In the genomic region with DNA sequence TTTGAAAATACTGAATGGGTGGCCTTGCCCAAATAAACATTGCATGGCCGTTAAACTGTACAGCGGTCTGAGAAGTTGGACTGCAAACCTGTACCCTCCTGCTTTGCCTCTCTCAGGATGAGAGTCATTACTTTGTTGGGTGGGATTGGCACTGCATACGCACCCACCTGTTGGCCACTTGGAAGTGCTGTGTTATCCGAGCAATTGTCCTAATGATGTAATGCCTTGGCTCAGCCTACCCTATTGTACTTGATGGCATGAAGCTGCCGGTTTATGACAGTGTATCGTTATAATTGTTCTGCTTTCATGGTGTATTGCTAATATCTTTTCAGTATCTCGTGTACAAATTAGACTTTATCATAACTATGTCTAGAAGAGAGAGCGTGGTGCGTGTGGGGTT, we compare ENCODE assay signal across 15 mouse cellular contexts.
"Had no signal": no experiment of that assay in that cellular context is flagged by ENCODE, and none has a peak within 500 bp of the region (broad histone marks: within the 10 kb centered on the region; RNA-seq: fewer than 3 reads in every experiment).

No protein-coding gene starts in this region.

- H3K27me3 ChIP-seq: liver, embryonic 13.5 days had no signal

- H3K36me3 ChIP-seq: liver, embryonic 13.5 days had no signal

- ATAC-seq: intestine, embryonic 16.5 days had no signal

- H3K27ac ChIP-seq: layer of hippocampus, adult 2 months; liver, embryonic 13.5 days; macrophage; stomach, postnatal 0 days had no signal

- H3K4me3 ChIP-seq: layer of hippocampus, adult 2 months; liver, embryonic 13.5 days had no signal

- H3K4me2 ChIP-seq: liver, embryonic 13.5 days; lung, embryonic 14.5 days; midbrain, embryonic 11.5 days had no signal

- DNase-seq: kidney, adult 18-20 months; kidney, adult 9 months; kidney, postnatal 25 days; layer of hippocampus, adult 9-11 months; liver, embryonic 13.5 days; lung, embryonic 14.5 days; midbrain, embryonic 14.5 days; thymus, adult 2 months; thymus, postnatal 14 days; thymus, postnatal 4 days had no signal

- H3K9ac ChIP-seq: liver, embryonic 13.5 days; lung, embryonic 14.5 days had no signal

- H3K9me3 ChIP-seq: liver, embryonic 13.5 days had no signal
